Mouse (Mus musculus) brain, adult 2 months (tissue): ENCODE measurements at regions not wholly inside any gene's neighbourhood (a gene's known extent, or its start where the extent isn't known, plus 50 kb on each side); places are given as distances from the start of the nearest gene placed in this dataset.

Experiments used
- DNase-seq: peaks from one replicate; pipeline ENCODE4 v3.0.0; 2011; ENCODE audit warnings: low read depth, low spot score

DNA sequence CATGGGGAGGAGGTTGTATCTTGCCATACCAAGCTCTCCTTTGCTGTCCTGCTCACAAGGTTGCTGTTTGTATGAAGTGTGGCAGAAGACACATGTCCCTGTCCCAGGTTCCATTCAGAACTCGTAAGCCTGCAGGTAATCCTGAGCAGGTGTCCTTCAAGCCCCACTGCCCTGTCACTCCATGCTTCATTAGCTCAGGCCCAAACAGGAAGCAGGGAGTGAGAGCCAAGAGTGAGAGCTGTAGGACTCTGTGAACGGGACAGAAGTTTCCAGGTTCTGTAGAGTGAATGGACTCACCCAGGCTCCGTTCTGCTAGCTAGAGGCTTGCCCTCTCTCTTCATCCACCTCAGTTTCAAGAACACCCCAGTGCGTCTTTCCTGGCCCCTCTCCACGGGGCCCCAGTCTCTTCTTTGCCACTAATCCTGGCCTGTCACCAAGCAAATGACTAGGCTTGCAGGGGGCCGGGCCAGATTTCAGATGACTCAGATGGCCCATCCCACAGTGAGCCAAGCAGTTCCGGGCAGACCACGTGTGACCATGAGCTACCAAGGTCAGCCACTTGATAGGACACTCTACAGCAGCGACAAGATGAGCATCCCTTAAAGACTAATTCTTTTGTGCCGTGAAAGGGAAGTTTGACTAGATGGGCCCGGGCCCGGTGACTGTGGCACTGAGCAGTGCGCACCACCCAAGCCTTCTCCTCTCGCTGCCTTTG, 54.4 kb upstream of the Ubr2 start:
- no peak for DNase-seq

DNA sequence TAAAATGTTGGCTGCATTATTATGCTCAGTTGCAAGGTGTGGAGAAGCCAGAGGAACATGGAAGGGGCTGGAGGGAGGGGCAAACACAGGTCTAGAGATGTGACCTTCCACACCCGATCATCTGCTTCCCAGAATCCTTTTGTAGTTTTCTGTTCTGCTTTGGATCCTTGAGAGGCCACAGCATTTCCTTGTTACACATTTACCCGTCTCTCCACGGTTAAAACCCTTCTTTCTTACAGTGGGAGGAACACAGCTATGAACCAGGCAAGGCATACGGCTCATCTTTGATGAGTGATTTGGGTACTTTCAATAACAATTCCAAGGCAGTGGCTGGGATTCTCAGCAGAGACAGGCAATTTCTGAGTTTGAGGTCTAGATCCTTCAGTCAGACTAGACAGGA, 53.6 kb upstream of the Ubr2 start:
- no peak for DNase-seq

DNA sequence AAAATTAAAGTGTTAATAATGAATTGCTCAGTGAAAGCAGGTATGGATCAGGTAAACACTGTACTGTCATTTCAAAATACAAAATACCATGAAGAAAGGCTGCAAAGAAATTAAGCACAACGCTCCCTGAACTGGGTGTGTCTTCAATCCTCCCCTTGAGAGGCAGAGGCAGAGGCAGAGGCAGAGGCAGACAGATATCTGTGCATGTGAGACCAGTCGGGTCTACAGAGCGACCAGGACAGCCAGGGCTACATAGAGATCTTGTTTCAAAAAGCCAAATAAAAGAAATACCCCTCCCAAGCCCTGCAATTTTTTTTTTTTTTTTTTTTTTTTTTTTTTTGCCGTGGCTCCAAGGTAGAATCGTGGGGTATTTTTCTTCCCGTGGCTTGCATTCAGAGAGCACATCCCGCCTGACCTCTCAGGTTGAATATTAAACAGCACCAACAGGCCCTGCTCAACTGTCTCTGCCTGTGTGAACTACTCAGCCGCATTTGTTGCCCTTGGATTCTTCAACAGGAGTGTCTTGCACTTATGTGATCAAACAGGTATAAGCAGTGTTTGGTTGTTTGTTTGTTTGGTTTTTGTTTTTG, 50.8 kb upstream of the Ubr2 start:
- DNase-seq, result no peak
